Mouse (Mus musculus) left cerebral cortex, adult 8-10 months (tissue): ENCODE data around the gene Itgav. TPM values are rescaled to one million over a fixed set of nuclear protein-coding genes. Genes with fewer than 3 reads are reported as not detected.

Experiments
- DNase-seq, 2 experiments: peaks; one replicate each; pipeline ENCODE4 v3.0.0; 2022; ENCODE audit warnings: low spot score in 2 of 2
- total RNA-seq, 4 experiments: library from RNA; stranded (reverse); gene quantifications; 2 replicates each; pipeline ENCODE4 v1.2.4; 2022

Gene Itgav
- total RNA-seq, 4 experiments from 2014 or later = 121 to 130 (median 126) TPM

DNA sequence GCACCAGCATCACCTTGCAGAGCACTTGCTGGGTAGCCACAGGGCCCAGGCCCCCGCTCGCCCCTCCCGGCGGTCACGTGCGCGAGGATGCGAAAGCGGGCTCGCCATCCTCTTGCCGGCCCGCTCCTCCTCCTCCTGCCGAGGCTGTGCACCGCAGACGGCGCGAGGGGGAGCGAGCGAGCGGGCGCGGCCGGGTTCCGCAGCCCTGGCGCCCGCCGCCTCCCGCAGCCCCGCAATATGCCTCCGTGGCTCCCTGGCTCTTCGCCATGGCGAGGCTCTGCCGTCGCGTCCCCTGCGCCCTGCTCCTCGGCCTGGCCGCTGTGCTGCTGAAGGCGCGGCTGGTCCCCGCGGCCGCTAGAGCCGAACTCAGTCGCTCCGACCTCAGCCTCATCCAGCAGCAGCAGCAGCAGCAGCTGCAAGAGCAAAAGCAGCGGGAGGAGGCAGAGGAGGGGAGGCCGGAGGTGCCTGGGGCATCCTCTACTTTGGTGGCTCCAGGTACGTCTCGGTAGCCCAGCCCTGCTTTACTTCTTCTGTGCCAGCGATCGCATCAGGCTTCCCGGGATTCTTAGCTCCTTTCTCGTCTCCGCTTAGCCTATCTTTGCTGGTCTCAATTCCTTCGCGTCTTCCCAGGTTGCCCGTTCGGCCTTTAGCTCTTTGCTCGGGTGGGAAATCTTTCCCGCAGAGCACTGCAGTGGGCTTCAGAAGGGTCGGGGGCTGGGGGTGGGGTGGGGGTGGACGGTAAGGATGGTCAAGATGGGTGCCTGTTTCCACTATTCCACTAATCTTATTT lies 88.5 kb downstream of the Itgav start, which contains the start of gene Fam171b:
Gene Fam171b, plus strand, starts transcription at position 154 of the 790 bp plus-strand sequence.
- DNase-seq = peak; percentile 68 to 89

GRCm38 (mm10) chr2:83813273-83813892 lies 89.2 kb downstream of the Itgav start:
- peak in 1 of 2 experiments; percentile 65 for DNase-seq

DNA sequence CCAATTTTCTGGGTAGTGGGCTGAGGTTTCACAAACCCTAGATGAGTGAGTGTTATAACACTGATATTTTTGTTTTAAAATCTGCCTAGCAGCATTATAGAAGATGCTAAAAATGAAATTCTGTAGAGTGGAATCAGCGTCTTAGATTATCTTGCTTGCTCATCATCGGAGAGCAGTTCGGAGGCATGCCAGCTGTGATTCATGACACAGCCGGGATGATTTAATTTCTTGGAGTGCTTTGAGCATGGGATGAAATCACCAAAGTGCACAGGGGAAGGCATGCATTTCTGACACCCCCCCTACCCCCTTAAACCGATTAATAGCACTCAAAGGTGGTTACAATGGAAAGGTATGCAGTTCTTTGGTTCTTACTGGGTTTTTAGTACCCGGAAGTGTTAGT lies 89.8 kb downstream of the Itgav start:
- peak in 1 of 2 experiments; percentile 62 for DNase-seq

GRCm38 (mm10) chr2:83816147-83816546 lies 92.0 kb downstream of the Itgav start:
- DNase-seq = no peak

DNA sequence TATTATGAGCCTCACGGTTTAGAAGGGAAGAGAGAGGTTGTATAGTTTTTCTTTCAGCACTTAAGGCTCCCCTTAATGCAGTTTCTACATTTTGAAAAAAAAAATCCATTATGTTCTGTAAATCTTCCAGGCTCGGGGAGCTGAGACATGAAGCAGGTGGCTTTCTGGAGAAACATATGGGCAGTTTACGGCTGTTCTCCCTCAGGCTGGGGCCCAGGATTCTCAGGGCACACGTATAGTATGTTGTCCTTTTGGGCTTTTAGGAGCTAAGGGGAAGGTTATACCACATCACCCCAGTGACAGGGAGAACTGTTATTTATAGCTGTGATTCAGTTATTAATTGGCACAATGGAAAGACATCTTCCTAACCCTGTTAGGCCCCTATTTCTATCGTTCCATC lies 101.0 kb downstream of the Itgav start:
- DNase-seq = no peak

GRCm38 (mm10) chr2:83828895-83829539 lies 104.8 kb downstream of the Itgav start:
- DNase-seq = no peak

- peak in 1 of 2 experiments; percentile 30 for DNase-seq
These were observed 108.7 kb downstream of the Itgav start for GRCm38 (mm10) chr2:83832903-83833302.

DNA sequence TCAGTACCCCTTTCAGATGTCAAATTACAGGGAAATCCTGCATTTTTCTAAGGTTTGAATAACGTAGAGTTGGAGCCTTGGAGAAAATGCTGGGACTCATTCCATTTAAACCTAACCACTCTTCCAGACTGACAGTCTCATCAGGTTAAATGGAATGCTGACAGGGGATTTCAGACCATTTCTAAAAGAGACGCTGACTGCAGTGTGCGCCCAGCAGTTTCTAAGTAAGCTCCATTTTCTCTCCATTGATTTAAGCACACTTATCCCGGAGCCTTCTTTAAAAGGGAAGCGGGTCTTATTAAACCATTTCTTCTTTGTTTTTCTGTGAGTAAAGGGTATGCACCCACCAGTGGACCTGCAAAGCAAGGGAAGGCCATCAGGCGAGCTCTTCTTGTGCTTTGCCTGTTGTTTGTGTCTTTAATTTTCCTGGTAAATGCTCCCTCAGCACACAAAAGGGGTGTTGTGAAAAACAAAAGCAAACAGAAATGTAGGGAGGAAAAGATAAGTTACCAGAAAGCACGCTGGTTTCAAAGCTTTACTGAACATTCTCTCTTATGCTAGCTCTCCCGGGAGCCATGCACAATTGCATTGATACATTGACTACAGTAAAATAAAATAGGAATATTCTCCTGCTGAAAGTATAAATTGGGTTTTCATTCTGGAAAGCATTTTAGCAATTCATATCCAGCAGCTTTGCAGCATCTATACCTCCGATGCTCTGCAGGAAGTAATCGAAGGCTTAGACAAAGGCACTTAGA lies 111.3 kb downstream of the Itgav start:
- DNase-seq = no peak

DNA sequence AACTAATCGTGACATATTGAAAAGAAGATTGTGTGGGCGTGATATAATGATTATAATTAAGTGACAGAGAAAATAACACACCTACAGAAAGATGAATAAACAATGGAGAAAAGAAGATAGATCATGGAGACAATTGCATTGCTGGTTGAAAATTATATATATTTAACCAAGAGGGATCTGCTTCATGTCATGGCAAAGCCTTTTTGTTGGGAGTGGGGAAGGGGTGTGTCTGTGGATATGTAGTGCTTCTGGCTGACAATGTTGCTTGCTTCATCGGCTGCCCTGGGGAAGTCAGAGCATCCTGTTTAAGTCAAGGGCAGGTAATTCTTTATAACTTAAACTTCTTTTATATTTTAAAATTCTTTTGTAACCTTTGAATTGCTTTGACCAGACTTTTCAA lies 124.3 kb downstream of the Itgav start:
- DNase-seq = no peak

DNA sequence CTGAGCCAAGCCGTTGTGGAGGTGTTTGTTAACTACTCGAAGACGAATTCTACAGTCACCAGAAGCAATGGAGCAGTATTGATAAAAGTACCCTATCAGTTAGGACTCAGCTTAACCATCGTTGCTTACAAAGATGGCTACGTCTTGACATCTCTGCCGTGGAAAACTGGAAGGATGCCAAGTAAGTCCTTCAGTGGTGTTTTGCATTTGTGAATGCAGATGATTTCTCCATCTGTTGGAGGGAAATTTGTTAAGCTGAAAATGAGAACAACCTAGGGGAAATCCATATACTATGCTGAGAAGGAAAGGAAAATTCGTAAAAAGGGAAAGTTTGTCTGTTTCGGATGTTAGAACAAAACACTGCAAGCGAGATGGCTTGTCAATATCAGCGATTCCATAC lies 129.2 kb downstream of the Itgav start:
- no peak for DNase-seq

GRCm38 (mm10) chr2:83856236-83856635 lies 132.0 kb downstream of the Itgav start:
- no peak for DNase-seq

Other genes starting within 250 kb of the Itgav start
- gene Zc3h15, start 80.0 kb upstream of the Itgav start, total RNA-seq = 100 to 1,000 TPM; 123 to 138 (median 133) TPM
- 100 to 1,000 TPM; 189 to 234 (median 210) TPM for gene Fam171b, start 88.2 kb downstream of the Itgav start, total RNA-seq
- under 1 TPM in 1 of 4 experiments, not detected in 3; 0.30 TPM for gene Zswim2, start 216.8 kb downstream of the Itgav start, total RNA-seq
- 1 to 10 TPM; 1.4 to 2.0 (median 1.8) TPM for gene Gm13698, start 231.3 kb downstream of the Itgav start, total RNA-seq
- 1 to 10 TPM; 1.4 to 2.0 (median 1.8) TPM for gene Gm13693, start 237.1 kb downstream of the Itgav start, total RNA-seq
- 1 to 10 TPM in 1 of 4 experiments, not detected in 3; 1.4 TPM for gene Gm13695, start 242.9 kb downstream of the Itgav start, total RNA-seq
- 1 to 10 TPM; 1.4 to 2.0 (median 1.8) TPM for gene Gm13696, start 248.7 kb downstream of the Itgav start, total RNA-seq